Mouse (Mus musculus) urinary bladder, postnatal 25 days (tissue): ENCODE results near the gene Lmod3.
A peak's percentile ranks its signal among the peaks of the same experiment; 100 is the strongest.

Experiments used
- DNase-seq: peaks from one replicate; pipeline ENCODE4 v3.0.0; 2022; ENCODE audit warnings: low spot score

Gene Lmod3

GRCm38 (mm10) chr6:97226083-97226491 is 26.5 kb downstream of the Lmod3 start:
- no peak for DNase-seq

DNA sequence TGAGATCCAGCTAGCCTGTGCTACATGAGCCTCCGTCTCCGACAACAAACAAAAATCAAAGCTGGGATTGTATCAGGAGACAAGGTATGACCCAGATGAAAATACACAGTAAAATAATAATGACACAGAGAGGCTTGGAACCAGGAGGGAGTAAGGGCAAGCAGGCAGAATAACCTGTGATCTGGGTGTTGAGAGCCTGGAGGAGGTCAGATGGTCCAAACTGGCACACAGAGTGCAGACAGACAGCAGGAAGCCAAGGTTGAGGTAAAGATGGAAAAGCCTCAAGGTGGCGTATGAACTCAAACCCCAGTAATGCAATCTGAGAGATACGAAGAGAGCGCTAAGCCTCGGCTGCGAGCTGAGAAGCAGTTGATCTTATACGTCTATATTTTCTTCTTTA is 28.1 kb downstream of the Lmod3 start:
- DNase-seq = no peak

GRCm38 (mm10) chr6:97223566-97223965 is 29.0 kb downstream of the Lmod3 start:
- DNase-seq = no peak

- no peak for DNase-seq
These were observed 29.6 kb downstream of the Lmod3 start for GRCm38 (mm10) chr6:97222931-97223467.

DNA sequence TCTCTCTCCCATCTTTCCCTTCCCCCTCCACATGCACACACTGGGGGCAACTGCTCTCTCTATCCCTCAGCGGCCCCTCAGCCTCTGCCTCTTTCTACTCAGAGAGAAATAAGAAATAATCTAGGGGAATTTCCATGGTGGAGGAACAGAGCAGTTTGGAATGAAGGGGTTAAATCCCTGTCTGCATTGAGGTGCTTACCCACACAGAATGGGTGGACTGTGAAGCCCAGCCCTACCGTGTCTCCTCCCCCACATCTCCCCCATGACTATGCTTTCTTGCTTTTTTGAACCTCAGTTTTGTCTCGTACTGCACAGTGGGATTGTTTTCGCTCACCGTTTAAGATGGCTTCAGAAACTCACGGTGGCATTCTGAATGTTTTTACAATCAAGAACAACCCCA is 30.2 kb downstream of the Lmod3 start:
- DNase-seq = no peak

GRCm38 (mm10) chr6:97221205-97222025 is 31.1 kb downstream of the Lmod3 start:
- no peak for DNase-seq

DNA sequence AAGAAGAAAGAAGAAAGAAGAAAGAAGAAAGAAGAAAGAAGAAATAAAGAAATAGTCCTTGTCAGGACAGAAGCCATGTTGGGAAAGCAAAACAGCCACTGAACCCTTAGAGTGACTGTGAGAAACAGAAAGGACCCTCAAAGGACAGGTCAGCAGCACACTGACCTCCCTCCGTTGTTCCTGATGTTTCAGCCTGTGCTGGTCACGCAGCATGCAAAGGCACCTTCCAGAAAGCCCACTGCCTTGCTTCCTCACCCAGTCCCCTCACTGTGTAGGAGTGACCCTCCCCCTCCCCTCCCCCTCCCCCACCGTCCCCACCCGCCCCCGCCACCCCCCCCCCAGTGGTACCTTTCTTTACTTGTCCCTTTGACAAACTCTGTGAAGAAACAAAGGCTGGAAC is 31.9 kb downstream of the Lmod3 start:
- no peak for DNase-seq

DNA sequence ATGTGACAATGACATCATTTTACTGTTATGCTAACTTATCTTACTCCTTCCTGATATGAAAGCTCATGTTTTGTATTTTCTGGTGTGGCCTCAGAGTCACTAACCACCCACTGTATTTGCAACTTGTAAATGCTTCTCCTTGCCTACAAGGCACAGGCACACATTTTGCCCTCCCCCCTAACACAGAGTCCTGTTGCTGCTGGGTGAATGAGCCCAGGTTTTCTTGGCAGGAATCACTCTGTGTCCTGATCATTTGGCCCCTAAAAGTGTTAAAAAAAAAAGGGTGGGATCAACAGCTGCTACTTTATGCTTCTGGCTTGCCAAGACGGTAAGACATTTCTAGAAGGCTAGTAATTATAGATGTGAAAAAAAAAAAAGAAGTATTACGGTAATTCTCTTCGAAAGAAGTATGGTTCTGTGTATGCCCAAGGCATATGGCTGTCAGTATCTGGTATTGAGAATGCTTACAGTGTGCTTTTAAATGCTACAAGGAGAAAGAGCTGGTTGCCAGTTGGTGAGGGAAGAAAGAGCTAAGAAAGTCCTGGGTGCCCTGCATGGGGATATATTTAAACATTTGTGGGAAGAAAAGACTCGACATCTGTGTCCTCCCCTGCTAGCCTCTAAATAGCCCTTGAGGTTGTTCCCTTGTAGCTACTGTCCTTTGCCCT is 36.3 kb downstream of the Lmod3 start:
- DNase-seq = no peak

GRCm38 (mm10) chr6:97211981-97212380 is 40.6 kb downstream of the Lmod3 start:
- peak; percentile 46 for DNase-seq

DNA sequence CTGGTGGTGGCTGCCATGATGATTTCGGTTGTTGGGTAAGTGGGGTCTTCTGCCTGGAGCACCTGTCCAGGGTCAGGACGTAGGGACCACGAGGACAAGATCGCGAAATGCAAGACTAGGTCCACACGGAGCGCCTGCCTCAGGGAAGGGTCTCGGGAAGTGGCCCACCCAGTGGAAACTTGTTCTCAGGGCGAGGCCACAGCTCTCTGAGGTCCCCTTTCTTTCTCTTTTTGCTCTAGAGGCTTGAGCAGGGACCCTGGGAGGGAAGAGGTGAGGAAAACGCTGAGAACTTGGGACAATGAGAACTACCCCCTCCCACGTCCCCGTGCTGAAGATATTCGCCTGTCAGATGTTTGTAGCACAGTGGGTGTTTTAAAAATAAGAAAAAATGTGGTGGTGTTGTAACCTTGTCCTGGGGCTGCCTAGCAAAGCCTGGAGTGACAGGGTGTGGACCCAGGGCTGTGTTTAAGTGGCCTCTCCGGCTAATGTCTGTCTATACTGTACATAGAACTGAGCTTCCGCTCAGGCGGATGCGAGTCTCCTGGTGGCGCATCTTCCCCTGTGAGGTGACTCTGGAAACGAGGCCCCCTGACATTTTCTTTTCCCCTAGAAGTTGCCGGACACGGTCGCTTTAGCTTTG is 41.5 kb downstream of the Lmod3 start:
- DNase-seq = no peak

DNA sequence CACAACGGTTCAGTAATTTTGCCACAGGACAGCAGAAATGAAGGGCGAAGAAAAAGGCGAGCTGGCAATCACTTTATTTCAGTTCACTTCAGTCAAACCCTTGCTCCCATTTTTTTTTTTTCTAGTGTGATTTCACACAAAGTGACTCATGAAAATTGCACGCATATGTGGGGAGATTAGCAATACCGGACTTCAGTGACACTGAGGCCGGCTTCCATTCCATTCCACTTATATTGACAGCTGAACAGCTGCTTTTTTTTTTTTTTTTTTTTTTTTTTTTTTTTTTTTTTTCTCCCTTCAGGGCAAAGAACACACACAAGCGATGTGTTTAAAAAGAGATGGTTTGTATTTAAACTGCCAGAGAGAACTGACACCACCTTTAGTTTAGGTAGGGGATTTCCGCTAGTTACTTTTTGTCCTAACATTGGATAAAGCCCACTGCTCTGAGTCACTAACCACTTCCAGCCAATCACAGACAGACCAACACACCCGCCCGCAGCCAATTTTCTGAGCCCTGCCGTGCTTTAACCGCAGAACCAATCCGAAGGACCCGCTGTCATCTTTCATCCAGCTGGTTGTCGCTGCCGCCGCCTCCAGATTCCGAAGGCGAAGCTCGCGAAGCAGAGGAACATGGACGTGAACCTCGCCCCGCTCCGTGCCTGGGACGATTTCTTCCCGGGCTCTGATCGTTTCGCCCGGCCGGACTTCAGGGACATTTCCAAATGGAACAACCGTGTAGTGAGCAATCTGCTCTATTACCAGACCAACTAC is 42.2 kb downstream of the Lmod3 start, which contains the start of gene Arl6ip5:
Gene Arl6ip5 (plus strand): TSS at position 499 of the 771 bp plus-strand sequence.
- peak; percentile 72 for DNase-seq

- no peak for DNase-seq
These were observed 42.8 kb downstream of the Lmod3 start for GRCm38 (mm10) chr6:97209751-97210150.

DNA sequence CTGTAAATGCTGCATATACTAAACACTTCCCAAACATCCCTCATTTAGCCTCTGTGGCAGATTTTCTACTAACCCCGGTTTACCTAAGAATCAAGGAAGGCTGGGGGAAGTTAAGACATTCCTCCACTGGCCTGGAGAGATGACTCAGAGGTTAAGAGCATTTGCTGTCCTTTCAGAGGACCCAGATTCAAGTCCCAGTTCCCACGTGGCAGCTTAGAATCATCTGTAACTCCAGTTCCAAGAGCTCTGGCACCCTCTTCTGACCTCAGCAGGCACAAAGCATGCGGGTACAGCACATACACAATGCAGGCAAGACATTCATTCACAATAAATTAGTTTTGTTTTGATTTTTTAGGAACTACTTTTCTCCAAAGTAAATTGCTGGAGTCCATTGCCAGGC is 43.4 kb downstream of the Lmod3 start:
- no peak for DNase-seq

DNA sequence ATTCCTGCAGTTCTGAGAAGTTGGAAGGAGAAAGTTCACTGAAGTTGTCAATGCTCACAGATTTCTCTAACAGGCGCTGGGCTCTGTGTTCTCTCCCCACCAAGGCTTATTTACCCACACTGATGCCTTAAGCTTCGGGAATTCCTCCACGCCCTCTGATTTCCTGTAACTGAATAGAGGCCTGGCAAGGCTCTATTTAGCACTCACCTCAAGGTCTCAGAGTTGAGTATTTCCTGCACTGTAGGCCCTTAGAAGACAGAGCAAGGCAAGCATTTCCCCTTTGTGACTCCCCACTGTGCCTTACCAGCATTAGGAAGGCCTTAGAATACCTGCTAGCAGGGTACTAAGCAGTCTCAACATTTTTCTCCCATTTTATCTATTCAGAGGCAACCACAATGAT is 44.2 kb downstream of the Lmod3 start:
- DNase-seq = no peak

DNA sequence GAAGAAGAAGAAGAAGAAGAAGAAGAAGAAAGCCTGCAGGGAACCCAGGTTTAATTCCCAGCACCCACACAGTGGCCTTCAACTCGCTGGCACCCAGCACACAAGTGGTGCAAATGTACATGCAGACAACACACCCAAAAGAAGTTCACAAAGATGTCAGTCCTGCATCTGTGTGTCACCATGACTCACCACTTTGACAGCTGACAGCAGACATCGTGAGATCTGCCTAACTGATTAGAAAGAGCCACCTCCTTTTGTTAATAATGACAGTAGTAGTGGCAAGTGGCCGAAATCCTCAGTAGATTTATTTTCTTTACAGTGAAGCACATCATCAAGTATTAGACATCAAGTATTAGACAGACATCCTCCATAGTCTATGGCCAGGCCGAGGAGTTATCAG is 45.5 kb downstream of the Lmod3 start:
- DNase-seq = no peak

GRCm38 (mm10) chr6:97205439-97205885 is 47.1 kb downstream of the Lmod3 start, which contains the start of gene Uba3:
Gene Uba3 (minus strand): TSS chr6:97205647.
- DNase-seq = peak; percentile 99

- DNase-seq = no peak
These were observed 47.6 kb downstream of the Lmod3 start for GRCm38 (mm10) chr6:97204952-97205351.

DNA sequence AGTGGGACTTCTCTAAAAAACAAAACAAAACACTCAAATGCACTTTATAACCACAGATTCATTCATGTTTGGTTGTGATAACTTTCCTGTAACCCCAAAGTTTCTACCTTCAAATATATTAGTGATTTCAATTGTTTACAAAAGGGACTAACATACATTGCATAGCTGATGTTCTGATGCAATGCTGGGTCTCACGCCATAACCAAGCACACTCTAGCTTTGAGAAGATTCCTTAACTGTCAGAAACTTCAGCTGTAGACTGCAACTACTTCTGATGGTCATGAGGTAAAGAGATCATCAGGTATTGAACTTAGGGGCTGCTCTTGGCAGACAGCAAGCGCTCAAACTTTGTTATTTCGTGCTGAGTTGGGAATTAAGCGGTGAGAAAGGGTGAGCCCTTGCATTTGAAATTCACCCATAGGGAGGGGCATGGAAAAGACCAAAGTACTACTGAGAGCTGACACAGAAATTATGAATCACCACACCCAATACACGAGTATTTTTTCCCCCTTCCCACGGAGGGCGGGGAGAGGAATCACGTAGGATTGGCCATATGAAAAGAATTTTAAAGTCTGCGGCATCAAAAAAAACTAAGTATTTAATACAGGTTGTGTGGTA is 48.2 kb downstream of the Lmod3 start:
- DNase-seq = no peak

- DNase-seq = no peak
These were observed 50.1 kb downstream of the Lmod3 start for GRCm38 (mm10) chr6:97202477-97202876.

GRCm38 (mm10) chr6:97200437-97200836 is 52.1 kb downstream of the Lmod3 start:
- no peak for DNase-seq
